In genomic region chr16:37653731-37654657, GRCm38 (mm10) we compare ENCODE assay signal across 8 mouse cellular contexts. TPM values are rescaled to one million over a fixed set of nuclear protein-coding genes. Genes with fewer than 3 reads are reported as not detected.
DNase-seq lines count a peak whose midpoint lies in the region; ATAC-seq lines count a peak whose summit lies in the region.

Gene Ndufb4, minus strand, starts transcription at chr16:37654453.

- peak within 1 kb of the TSS; percentile 91 for H3K4me3 ChIP-seq in hindbrain, embryonic 15.5 days

- DNase-seq in T-cell, adult 2 months (ENCODE audit: low spot score), result peak; percentile 95
- DNase-seq in cerebellum, postnatal 36 days, result peak; percentile 92 to 97
- peak; percentile 95 for DNase-seq in frontal cortex, postnatal 36 days (ENCODE audit: low spot score in 2 of 2)
- DNase-seq in left cerebral cortex, adult 11 months (ENCODE audit: low spot score), result peak; percentile 93
- DNase-seq in lung, postnatal 4 days, result peak; percentile 96 to 98
- DNase-seq in retina, postnatal 7 days (ENCODE audit: low read depth, low spot score), result peak; percentile 97
- DNase-seq in urinary bladder, adult 2 months (ENCODE audit: low spot score), result peak; percentile 83

- H3K4me2 ChIP-seq in hindbrain, embryonic 15.5 days, result peak within 1 kb of the TSS; percentile 74

- peak; percentile 97 for ATAC-seq in hindbrain, embryonic 15.5 days (ENCODE audit: low FRiP score, low read depth)

- H3K27me3 ChIP-seq in hindbrain, embryonic 15.5 days, result no peaks in the 10 kb centered on the region

- peak within 1 kb of the TSS; percentile 81 for H3K9ac ChIP-seq in hindbrain, embryonic 15.5 days

- under 1% methylated on average over 56 of the region's 58 CpGs for WGBS in hindbrain, embryonic 15.5 days

- H3K36me3 ChIP-seq in hindbrain, embryonic 15.5 days, result no peaks in the 10 kb centered on the region

- H3K9me3 ChIP-seq in hindbrain, embryonic 15.5 days, result no peaks in the 10 kb centered on the region

- H3K4me1 ChIP-seq in hindbrain, embryonic 15.5 days (replicated peaks), result peaks cover 19% of the 10 kb centered on the region

- H3K27ac ChIP-seq in hindbrain, embryonic 15.5 days (replicated peaks), result peak within 1 kb of the TSS; percentile 91

RNA-seq across cellular contexts. Expression of gene Ndufb4, which starts in this region (rescaled TPM):
- polyA plus RNA-seq in hindbrain, embryonic 15.5 days (2015; fragmentation: Nextera tagmentation; extraction: Ambion mirVana), result 56.8 and 59.9 TPM in 2 replicates
- 46.2 and 52.4 TPM in 2 replicates for polyA plus RNA-seq in urinary bladder, adult 2 months (2012; rRNA removed)

Comparison
In these comparisons a context has a peak if more than half of its experiments do, and no peak if none do; other contexts are left out.
1. Peak in every context shown above with its lines: DNase-seq, ATAC-seq, H3K4me3 ChIP-seq and H3K27ac ChIP-seq.